Mouse (Mus musculus): ENCODE measurements around the gene Papss1. TPM values are rescaled to one million over a fixed set of nuclear protein-coding genes. Genes with fewer than 3 reads are reported as not detected.

Papss1 gene
- polyA plus RNA-seq, 1 experiment from 2014 or later = 120 TPM

GRCm38 (mm10) chr3:131573555-131573954 lies 9.0 kb downstream of the Papss1 start:
- H3K9me3 ChIP-seq (ENCODE audit: control insufficient read depth, low read length) = no peaks in the 10 kb centered on the region
- H3K4me3 ChIP-seq (replicated peaks; ENCODE audit: low read length) = no peak overlapping the region
- no peak for ATAC-seq
- 94% methylated on average over 3 of the region's 3 CpGs for WGBS
- no peak overlapping the region for H3K27ac ChIP-seq (ENCODE audit: low read length)
- no peak overlapping the region for H3K4me2 ChIP-seq (ENCODE audit: low read length)
- H3K36me3 ChIP-seq (ENCODE audit: control insufficient read depth, insufficient read depth) = no peaks in the 10 kb centered on the region
- H3K27me3 ChIP-seq (replicated peaks; ENCODE audit: control insufficient read depth, insufficient read depth, low read length) = no peaks in the 10 kb centered on the region
- H3K4me1 ChIP-seq (replicated peaks; ENCODE audit: control insufficient read depth, insufficient read depth, low read length) = no peaks in the 10 kb centered on the region
- no peak overlapping the region for H3K9ac ChIP-seq (replicated peaks; ENCODE audit: low read depth, low read length)

GRCm38 (mm10) chr3:131578434-131579104 lies 14.0 kb downstream of the Papss1 start:
- no peaks in the 10 kb centered on the region for H3K4me1 ChIP-seq (replicated peaks; ENCODE audit: control insufficient read depth, insufficient read depth, low read length)
- H3K36me3 ChIP-seq (ENCODE audit: control insufficient read depth, insufficient read depth) = peaks cover 11% of the 10 kb centered on the region
- H3K4me3 ChIP-seq (replicated peaks; ENCODE audit: low read length) = no peak overlapping the region
- no peak overlapping the region for H3K4me2 ChIP-seq (ENCODE audit: low read length)
- no peak overlapping the region for H3K27ac ChIP-seq (ENCODE audit: low read length)
- H3K27me3 ChIP-seq (replicated peaks; ENCODE audit: control insufficient read depth, insufficient read depth, low read length) = no peaks in the 10 kb centered on the region
- H3K9me3 ChIP-seq (ENCODE audit: control insufficient read depth, low read length) = no peaks in the 10 kb centered on the region
- no peak overlapping the region for H3K9ac ChIP-seq (replicated peaks; ENCODE audit: low read depth, low read length)
- 88% methylated on average over 7 of the region's 7 CpGs for WGBS
- no peak for ATAC-seq

DNA sequence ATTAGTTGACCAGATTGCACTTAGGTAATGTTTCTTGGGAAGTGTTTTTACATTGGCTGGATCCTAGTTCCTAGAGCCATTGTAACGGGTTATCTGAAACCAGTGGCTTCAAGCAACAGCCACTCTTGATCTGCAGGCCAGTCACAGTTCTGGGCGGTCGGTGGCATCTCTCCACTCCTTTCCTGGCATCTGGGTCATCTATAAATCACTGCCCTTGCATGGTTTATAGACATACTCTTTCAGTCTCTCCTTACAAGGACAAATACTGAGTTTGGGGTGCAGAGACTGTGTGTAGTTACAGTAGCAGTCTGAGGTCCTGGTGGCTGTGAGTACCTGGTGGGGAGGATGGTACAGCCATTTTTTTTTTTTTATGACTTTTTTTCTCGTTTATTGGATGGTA lies 15.5 kb downstream of the Papss1 start:
- no peak for ATAC-seq
- H3K27me3 ChIP-seq (replicated peaks; ENCODE audit: control insufficient read depth, insufficient read depth, low read length) = no peaks in the 10 kb centered on the region
- no peak overlapping the region for H3K9ac ChIP-seq (replicated peaks; ENCODE audit: low read depth, low read length)
- WGBS = 91% methylated on average over 4 of the region's 4 CpGs
- no peak overlapping the region for H3K27ac ChIP-seq (ENCODE audit: low read length)
- H3K4me1 ChIP-seq (replicated peaks; ENCODE audit: control insufficient read depth, insufficient read depth, low read length) = no peaks in the 10 kb centered on the region
- H3K36me3 ChIP-seq (ENCODE audit: control insufficient read depth, insufficient read depth) = peaks cover 11% of the 10 kb centered on the region
- H3K4me3 ChIP-seq (replicated peaks; ENCODE audit: low read length) = no peak overlapping the region
- no peak overlapping the region for H3K4me2 ChIP-seq (ENCODE audit: low read length)
- no peaks in the 10 kb centered on the region for H3K9me3 ChIP-seq (ENCODE audit: control insufficient read depth, low read length)

DNA sequence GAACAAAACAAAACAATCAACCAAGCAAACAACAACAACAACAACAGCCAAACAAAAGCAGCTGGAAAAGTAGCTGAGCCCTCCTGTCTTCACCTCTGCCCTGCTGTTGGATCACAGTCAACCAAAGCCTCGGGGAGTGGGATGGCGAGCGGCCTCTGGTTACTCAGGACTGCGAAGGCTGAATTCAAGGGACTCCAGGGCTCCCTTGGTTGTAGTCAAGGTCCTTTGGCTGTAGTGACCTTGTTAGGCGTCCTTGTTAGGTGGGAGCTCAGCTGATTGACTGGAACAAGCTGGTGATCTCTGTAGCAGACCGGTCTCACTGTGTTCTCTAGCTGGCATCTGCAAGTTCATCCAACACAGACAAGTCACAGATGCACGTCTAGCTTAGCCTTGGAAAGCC lies 16.5 kb downstream of the Papss1 start:
- WGBS = 86% methylated on average over 7 of the region's 7 CpGs
- ATAC-seq = no peak
- Histone ChIP-seq H3K4me1 (replicated peaks; ENCODE audit: control insufficient read depth, insufficient read depth, low read length) (no peaks in the 10 kb centered on the region), H3K4me3 (replicated peaks; ENCODE audit: low read length) (no peak overlapping the region), H3K4me2 (ENCODE audit: low read length) (no peak overlapping the region), H3K9me3 (ENCODE audit: control insufficient read depth, low read length) (no peaks in the 10 kb centered on the region), H3K27me3 (replicated peaks; ENCODE audit: control insufficient read depth, insufficient read depth, low read length) (no peaks in the 10 kb centered on the region), H3K36me3 (ENCODE audit: control insufficient read depth, insufficient read depth) (peaks cover 16% of the 10 kb centered on the region), H3K9ac (replicated peaks; ENCODE audit: low read depth, low read length) (no peak overlapping the region), H3K27ac (ENCODE audit: low read length) (no peak overlapping the region)

DNA sequence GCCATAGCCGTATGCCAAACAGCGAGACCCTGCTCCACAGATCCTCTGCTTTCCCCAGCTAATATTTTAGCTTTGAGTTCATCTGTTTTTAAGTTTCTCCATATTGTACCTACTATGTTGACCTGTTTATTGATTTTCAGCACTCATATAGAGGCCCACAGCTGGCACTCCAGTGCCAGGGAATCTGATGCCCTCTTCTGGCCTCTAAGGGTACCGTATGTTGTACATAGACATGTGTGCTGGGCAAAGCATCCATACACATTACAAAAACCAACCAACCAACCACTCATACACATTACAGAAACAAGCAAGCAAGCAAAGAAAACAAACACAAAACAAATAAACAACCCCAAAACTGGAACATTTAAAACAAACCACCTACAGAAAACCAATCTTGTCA lies 22.2 kb downstream of the Papss1 start:
- no peaks in the 10 kb centered on the region for H3K27me3 ChIP-seq (replicated peaks; ENCODE audit: control insufficient read depth, insufficient read depth, low read length)
- no peak for ATAC-seq
- H3K4me1 ChIP-seq (replicated peaks; ENCODE audit: control insufficient read depth, insufficient read depth, low read length) = no peaks in the 10 kb centered on the region
- no peak overlapping the region for H3K9ac ChIP-seq (replicated peaks; ENCODE audit: low read depth, low read length)
- no peak overlapping the region for H3K27ac ChIP-seq (ENCODE audit: low read length)
- 96% methylated on average over 3 of the region's 3 CpGs for WGBS
- H3K4me3 ChIP-seq (replicated peaks; ENCODE audit: low read length) = no peak overlapping the region
- H3K36me3 ChIP-seq (ENCODE audit: control insufficient read depth, insufficient read depth) = peaks cover 29% of the 10 kb centered on the region
- no peaks in the 10 kb centered on the region for H3K9me3 ChIP-seq (ENCODE audit: control insufficient read depth, low read length)
- no peak overlapping the region for H3K4me2 ChIP-seq (ENCODE audit: low read length)

DNA sequence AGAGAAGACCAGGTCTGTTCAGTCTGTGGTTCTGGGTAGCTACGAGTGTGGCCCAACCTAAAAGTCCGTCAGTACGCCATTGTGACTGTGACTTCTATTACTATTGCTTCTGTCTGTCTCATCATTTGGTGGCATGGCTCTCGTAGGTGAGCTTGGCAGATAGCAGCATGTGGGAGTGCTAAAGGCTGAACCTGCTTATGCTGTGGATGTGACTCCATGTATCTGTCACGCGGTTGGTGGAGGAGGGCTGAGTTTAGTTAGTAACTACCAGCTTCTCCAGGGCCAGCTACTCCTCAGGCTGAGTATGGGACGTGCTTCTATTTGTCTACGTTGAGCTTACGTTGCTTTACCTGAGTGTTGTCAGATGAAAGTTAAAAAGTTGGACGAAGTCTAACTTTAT lies 23.4 kb downstream of the Papss1 start:
- Histone ChIP-seq H3K4me3 (replicated peaks; ENCODE audit: low read length) (no peak overlapping the region), H3K27ac (ENCODE audit: low read length) (no peak overlapping the region), H3K4me1 (replicated peaks; ENCODE audit: control insufficient read depth, insufficient read depth, low read length) (no peaks in the 10 kb centered on the region), H3K27me3 (replicated peaks; ENCODE audit: control insufficient read depth, insufficient read depth, low read length) (no peaks in the 10 kb centered on the region), H3K4me2 (ENCODE audit: low read length) (no peak overlapping the region), H3K9me3 (ENCODE audit: control insufficient read depth, low read length) (no peaks in the 10 kb centered on the region), H3K9ac (replicated peaks; ENCODE audit: low read depth, low read length) (no peak overlapping the region), H3K36me3 (ENCODE audit: control insufficient read depth, insufficient read depth) (peaks cover 26% of the 10 kb centered on the region)
- WGBS = 95% methylated on average over 10 of the region's 10 CpGs
- no peak for ATAC-seq

- no peak overlapping the region for H3K4me2 ChIP-seq (ENCODE audit: low read length)
- ATAC-seq = no peak
- H3K9ac ChIP-seq (replicated peaks; ENCODE audit: low read depth, low read length) = no peak overlapping the region
- no peak overlapping the region for H3K4me3 ChIP-seq (replicated peaks; ENCODE audit: low read length)
- H3K27me3 ChIP-seq (replicated peaks; ENCODE audit: control insufficient read depth, insufficient read depth, low read length) = no peaks in the 10 kb centered on the region
- H3K27ac ChIP-seq (ENCODE audit: low read length) = no peak overlapping the region
- peaks cover 14% of the 10 kb centered on the region for H3K36me3 ChIP-seq (ENCODE audit: control insufficient read depth, insufficient read depth)
- H3K4me1 ChIP-seq (replicated peaks; ENCODE audit: control insufficient read depth, insufficient read depth, low read length) = no peaks in the 10 kb centered on the region
- H3K9me3 ChIP-seq (ENCODE audit: control insufficient read depth, low read length) = no peaks in the 10 kb centered on the region
- WGBS = 82% methylated on average over 15 of the region's 15 CpGs
Observed at GRCm38 (mm10) chr3:131593143-131593798, 28.7 kb downstream of the Papss1 start.

- Histone ChIP-seq H3K27ac (ENCODE audit: low read length) (no peak overlapping the region), H3K4me2 (ENCODE audit: low read length) (no peak overlapping the region), H3K4me1 (replicated peaks; ENCODE audit: control insufficient read depth, insufficient read depth, low read length) (no peaks in the 10 kb centered on the region), H3K4me3 (replicated peaks; ENCODE audit: low read length) (no peak overlapping the region), H3K9me3 (ENCODE audit: control insufficient read depth, low read length) (no peaks in the 10 kb centered on the region), H3K9ac (replicated peaks; ENCODE audit: low read depth, low read length) (no peak overlapping the region), H3K27me3 (replicated peaks; ENCODE audit: control insufficient read depth, insufficient read depth, low read length) (no peaks in the 10 kb centered on the region), H3K36me3 (ENCODE audit: control insufficient read depth, insufficient read depth) (peaks cover 7% of the 10 kb centered on the region; the same call in 1 of the 2 replicates)
- ATAC-seq = no peak
- WGBS = 88% methylated on average over 11 of the region's 11 CpGs
Observed at GRCm38 (mm10) chr3:131594361-131594760, 29.8 kb downstream of the Papss1 start.

DNA sequence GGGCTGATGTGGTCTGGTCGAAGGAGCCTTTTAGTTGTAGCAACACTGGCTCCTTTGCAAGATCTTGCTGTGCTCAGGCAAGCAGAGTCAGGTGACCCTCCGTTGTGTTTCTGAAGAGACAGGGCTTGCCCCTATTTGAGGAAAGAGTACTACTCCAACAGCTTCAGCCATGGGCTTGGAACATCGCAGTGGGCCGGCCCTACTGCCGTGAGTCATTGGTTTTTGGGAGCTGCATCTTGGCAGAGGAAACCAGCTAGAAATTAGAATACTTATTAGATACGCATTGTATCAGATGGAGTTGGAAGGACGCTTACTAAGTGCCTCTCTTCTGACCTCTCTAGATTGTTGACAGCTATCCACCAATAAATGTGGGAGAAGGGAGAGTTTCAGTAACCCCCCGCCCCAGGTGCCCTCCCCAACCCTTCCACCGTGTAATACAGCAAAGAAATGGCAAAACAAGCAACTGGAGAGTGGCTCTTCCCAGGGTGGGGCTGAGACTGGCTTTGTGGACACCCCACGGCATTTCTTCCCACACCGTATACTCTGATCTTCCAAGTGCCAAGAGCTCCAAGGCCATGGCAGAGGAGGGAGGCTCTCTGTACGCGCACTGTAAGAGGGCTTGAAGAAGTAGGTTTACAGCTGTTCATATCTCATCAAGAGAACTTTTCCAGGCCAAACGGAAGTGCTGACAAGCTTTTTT lies 31.1 kb downstream of the Papss1 start:
- WGBS = 94% methylated on average over 14 of the region's 14 CpGs
- no peak for ATAC-seq

More for the DNA sequence above, 31.1 kb downstream of the Papss1 start:
- Histone ChIP-seq H3K4me2 (ENCODE audit: low read length) (no peak overlapping the region), H3K27ac (ENCODE audit: low read length) (no peak overlapping the region), H3K4me3 (replicated peaks; ENCODE audit: low read length) (no peak overlapping the region), H3K4me1 (replicated peaks; ENCODE audit: control insufficient read depth, insufficient read depth, low read length) (no peaks in the 10 kb centered on the region), H3K27me3 (replicated peaks; ENCODE audit: control insufficient read depth, insufficient read depth, low read length) (no peaks in the 10 kb centered on the region), H3K9ac (replicated peaks; ENCODE audit: low read depth, low read length) (no peak overlapping the region), H3K36me3 (ENCODE audit: control insufficient read depth, insufficient read depth) (peaks cover 4% of the 10 kb centered on the region; the same call in 1 of the 2 replicates), H3K9me3 (ENCODE audit: control insufficient read depth, low read length) (no peaks in the 10 kb centered on the region)
